Mouse (Mus musculus) ES-Bruce4 (cell line): Measurements from ENCODE around the gene Arfgap3.

Experiments used
- EP300 ChIP-seq: IDR thresholded peaks from 2 replicates; pipeline ENCODE4 v1.6.1; 2011; ENCODE audit warnings: low read depth, low read length; ENCODE audit not compliant: insufficient read depth
- POLR2A ChIP-seq: IDR thresholded peaks from one replicate; pipeline ENCODE4 v1.8.1; 2011; ENCODE audit warnings: low read length; ENCODE audit not compliant: insufficient read depth

DNA sequence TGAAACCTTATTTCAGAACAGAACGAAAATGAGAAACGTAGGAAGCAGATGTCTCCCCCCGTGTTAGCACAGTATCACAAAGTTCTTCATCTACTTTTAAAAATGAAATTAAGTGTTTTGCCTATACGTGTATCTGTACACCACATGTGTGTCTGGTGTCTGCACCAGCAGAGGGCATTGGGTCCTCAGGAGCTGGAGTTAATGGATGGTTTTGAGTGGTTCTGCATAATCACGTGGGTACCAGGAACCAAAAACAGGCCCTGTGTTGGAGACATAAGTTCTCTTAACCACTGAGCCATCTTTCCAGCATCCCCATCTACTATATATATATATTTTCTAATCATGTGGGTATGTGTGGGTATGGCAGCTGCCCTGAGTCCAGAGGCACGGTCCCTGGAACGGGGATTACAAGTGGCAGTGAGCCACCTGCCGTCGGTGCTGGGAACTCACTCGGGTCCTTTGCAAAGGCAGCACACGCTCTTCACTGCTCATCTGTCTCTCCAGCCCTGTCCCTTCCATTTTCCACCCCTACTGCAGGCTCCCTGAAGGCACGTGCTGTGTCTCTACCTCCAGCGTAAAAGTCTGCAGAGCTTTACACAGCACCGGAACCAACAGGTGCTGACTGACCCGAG is 4.0 kb downstream of the Arfgap3 start:
- TF ChIP-seq EP300 (no peak), POLR2A (no peak)
